Mouse (Mus musculus) monocyte, adult 2 months (primary cell): ENCODE data around the gene Aqp3.

Experiments
- DNase-seq, 2 experiments: peaks; one replicate each; pipeline ENCODE4 v3.0.0; 2022; ENCODE audit warnings: low spot score in 2 of 2, low read depth in 1 of 2

Gene Aqp3

DNA sequence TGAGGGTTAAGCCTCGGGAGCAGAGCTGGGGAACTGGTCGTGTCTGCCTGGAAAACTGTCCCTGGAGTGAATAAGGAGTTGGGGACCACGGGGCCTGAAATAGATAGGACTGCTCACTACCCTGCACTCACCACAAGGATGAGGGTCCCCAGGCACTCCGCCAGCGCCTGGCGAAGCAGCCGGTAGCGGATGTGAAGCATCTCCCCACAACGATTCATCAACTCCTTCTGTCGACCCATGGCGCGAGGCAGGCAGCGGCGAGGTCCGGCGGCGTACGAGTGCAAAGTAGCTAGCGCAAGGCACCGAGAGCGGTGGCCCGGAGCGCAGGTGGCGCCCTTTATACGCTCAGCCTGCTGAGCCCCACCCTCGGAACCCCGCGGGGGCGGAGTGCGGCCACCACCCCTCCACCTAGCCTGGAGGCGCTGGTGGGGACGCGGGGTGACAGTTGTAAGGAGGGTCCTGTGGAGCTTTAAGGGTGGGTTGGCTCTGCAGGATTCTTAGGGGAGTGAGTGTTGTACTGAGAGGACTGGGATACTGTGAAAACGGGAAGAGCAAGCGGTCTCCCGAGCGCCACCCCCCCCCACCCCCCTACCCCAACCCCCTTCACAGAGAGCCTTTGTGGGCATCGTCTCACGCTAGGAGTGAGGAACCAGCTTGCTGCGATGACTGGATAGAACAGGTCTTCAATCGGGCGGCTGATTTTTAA is at the start of gene Aqp3:
Gene Aqp3, minus strand, starts transcription at position 313 of the 706 bp plus-strand sequence.
- DNase-seq = no peak

DNA sequence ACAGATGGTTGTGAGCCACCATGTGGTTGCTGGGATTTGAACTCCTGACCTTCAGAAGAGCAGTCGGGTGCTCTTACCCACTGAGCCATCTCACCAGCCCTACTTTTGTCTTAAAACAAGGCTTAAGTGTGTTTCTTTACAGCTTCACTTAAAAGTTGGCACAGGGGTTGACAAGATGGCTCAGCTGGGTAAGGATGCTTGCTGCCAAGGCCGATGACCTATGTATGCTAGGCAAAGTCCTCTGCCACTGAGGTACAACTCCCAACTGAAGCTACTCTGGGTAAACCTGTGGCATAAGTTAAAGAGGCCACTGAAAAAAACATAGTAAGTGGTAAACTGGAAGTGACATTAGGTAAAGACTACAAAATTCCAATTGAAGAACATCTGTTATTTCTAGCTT is 44.6 kb upstream of the Aqp3 start:
- DNase-seq = no peak

DNA sequence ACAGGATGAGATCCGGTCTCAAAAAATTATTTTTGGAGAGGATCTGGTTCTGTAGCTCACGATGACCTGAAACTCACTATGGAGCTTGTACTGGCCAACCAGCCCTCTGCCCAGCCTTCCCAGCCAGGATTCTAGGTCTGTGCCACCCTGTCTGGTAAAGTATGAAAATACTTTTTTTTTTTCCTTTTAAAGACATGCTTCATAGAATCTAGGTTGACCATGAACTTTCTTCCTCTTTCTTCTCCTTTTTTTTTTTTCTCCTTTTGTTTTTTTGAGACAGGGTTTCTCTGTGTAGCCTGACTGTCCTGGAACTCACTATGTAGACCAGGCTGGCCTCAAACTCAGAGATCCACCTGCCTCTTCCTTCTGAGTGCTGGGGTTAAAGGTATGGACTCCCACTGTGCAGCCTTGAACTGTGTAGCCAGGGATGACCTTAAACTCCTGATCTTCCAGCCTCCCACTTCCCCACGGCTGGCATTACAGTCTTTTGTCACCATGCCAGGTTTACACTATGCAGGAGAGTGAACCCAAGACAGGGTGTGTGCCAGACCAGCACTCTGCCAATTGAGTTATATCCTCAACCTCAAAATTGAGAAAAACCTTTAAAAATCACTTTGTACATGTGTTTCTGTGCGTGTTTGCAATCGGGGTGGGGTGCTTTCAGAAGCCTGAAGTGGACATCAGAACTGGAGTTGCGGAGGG is 42.3 kb upstream of the Aqp3 start:
- no peak for DNase-seq

DNA sequence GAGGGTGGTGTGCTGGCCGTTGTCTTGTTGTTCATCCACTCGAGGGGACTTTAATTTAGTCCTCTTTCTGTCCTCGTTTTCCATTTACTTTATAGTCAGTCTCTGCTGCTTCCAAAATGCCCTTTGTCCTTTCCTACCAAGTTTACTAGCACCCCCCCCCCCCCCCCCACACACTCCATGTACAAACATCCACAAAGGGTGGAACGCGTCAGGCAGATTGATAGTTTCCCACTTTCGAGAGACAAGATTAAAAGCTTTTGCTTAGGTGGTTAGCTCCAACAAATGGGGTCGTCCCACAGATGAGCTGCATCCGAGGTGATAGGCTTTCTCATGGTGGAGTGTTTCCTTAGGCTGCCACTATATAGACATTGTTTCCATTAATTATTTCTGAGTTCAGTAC is 38.8 kb upstream of the Aqp3 start:
- no peak for DNase-seq

DNA sequence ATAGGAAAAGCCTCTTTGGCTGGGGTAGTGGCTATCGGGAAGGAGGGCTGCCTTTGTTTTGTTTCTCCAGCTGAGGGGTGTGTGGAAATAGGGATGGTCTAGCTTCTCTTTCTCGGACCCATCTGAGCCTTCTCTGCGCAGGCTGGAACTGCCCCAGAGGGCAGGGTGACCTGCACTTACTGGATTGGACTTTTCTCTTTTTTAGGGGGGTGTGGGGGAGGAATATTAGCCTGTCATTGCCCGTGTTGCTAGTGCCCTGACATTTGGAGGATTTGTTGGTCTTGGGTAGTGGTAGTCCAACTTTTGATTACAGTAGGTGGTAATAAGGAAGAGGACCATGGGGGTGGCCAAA is 38.4 kb upstream of the Aqp3 start:
- DNase-seq = no peak

DNA sequence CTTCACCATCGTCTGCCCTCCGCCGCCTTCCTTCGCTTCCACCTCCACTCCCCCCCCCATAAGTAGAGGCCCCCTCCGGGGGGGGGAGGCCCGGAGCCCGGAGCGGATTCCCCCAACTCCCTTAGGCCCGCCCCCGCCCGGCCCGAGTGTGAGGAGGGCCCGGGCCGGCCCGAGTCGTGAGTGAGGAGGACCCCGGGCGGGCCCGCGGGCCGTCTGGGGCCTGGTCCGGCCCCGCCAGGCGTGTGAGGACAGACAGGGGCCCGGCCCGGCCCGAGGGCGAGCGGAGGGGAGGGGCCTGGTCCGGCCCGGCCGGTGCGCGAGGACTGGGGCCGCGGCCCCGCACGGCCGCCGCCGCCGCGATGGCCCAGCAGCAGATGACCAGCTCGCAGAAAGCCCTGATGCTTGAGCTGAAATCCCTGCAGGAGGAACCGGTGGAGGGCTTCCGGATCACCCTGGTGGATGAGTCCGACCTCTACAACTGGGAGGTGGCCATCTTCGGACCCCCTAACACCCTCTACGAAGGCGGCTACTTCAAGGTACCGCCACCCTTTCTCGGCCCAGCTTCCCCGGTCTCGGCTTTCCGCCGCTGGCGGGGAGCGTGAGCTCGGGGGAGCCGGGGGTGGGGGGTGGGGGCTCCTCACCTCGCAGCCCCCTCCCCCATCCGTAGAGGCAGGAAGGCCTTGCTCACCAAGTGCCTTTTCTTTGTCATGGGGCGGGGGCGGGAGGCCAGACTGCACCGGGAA is 37.9 kb upstream of the Aqp3 start, which contains the start of gene Ube2r2:
Gene Ube2r2, plus strand, starts transcription at position 33 of the 743 bp plus-strand sequence.
- no peak for DNase-seq

DNA sequence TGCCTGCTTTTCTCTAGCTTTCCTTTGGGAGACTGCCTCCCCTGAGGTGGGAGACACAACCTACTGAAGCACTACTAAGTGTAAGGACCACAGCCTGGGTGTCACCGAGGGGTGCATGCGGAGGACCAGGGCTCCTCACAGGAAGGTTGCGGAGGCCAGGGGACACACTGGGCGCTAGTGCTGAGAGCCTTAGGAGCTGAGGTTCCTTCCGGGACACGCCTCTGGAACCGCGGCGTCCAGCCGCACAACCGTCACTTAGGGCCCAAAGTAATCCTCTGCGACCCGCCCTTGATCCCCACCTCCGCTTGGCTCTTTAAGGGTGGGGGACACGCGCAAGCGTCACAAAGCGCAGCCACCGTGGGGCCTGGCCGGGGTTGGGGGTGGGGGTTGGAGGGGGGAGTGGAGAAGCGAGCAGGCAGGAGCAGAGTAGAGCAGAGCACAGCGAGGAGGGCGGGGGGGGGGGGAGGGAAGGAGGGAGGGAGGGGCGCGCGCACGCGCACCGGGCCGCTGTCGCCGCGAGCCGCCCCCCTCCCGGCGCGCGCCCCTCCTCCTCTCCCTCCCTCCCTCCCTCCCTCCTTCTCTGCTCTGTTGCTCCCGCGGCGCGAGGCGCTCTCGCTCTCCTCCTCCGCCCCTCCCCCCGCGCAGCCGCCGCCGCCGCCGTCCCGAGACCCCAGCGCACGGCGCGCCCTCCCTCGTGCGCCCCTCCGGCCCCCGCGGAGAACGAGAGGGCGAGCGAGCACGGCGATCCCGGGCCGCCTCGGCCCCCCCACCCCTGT is 37.1 kb upstream of the Aqp3 start:
- DNase-seq = peak in 1 of 2 experiments; percentile 46

DNA sequence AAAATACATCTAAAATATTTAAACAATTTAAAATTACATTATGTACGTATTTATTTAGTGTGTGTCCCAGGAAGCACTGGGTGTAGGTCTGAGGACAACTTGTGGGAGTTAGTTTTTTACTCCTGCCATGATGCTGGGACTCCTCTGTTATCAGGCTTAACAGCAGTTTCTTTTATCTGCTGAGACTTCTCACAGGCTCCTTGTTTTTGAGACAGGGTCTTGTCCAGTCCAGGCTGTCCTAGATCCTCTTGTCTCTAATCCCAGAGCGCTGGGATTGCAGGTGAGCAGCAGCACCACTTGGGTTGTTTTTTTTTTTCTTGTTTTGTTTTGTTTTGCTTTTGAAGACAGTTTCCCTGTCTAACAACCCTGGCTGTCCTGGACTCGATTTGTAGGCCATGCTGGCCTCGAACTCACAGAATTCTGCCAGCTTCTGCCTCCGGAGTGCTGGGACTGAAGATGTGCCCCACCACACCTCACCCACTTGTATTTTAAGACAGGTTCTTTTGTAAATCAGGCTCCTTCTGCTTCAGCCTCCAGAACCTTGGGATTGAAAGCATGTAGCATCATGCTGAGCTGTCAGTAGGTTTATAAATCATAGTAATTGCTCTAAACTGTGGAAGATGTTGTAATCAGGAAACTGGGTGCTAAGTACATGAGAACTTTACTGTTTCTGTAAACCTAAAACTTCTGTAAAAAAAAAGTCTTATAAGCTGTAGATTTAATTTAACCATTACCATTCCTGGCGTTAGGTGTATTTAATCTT is 35.7 kb upstream of the Aqp3 start:
- no peak for DNase-seq

DNA sequence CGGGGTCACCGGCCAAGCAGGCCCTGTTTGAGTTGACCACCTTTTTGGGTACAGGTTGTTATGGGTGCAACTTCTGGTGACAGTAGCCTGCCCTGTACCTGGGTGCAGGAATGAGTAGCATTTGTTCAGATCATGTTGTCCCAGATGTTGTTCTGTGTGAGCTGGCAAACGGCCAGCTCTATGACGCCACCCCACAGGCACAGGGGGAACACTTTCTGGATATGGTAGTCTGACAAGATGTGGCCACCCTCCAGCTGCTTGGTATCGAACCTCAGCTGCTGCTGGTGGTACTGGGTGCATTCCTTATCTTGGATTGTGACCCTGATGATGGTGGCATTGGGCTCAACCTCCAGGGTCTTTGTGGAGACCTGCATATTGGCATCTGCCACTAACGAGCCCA is 34.5 kb upstream of the Aqp3 start:
- DNase-seq = no peak

DNA sequence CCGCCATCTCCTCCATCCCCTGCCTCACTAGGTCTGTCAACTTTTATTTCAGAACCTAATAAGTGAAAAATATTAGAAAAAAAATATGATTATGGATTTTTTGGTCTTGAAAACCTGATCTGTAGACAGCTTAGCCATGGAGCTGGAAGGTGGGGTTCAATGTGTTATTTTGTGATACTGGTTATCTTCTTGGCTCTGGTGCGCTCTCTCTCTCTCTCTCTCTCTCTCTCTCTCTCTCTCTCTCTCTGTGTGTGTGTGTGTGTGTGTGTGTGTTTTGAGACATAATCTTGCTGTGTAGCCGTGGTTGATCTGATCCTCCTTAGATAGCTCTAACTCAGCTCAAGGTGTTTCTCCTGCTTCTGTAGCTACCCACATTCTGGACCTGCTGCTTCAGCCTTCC is 31.9 kb upstream of the Aqp3 start:
- no peak for DNase-seq

DNA sequence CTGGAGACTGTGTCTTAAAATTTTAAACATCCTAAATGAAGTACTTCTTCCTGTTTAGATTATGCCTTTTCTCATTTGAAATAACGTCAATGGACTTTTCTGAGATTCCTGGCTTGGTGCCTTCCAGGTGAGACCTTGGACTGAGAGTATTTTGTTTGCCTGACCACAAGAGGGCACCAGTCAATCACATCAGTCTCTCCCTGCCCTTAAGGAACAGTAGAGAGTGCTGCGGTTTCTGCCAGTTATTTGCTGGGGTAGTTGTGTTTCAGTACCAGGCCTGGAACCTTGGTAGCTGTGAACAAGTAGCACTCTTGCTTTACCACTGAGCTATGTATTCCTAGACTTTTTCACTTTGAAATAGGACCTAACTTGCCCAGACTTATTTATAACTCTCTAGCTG is 31.4 kb upstream of the Aqp3 start:
- DNase-seq = peak in 1 of 2 experiments; percentile 37

DNA sequence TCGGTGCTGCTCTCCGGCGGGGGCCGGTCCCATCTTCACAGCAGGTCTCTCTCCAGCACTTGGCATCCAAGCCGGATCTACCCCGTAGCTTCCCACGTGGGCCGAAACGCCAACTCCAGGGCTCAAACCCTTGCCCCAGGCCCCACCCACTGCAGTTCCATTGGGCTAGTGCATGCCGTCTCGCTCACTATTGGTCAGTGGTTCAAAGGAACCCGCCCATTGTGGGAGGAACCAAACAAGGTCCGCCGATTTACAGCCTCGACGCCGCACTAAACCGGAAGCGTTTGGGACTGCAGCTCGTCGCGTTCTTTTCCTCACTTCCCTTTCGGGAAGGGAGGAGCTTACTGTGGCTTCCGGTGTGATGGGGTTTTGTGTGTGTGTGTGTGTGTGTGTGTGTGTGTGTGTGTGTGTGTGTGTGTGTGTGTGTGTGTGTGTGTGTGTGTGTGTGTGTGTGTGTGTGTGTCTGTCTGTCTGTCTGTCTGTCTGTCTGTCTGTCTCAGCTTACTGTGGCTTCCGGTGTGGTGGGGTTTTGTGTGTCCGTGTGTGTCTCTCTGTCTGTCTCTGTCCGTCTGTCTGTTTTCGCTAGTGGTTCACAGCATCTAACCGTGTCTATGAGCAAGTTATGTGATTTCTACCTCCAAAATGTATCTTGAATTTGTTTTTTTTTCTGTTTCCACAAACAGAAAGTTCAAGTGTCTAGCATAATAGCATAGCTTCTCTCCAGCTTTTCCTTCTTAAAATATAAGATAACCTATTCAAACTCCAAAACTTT is 26.4 kb upstream of the Aqp3 start, which contains the start of gene Nol6:
Gene Nol6, minus strand, starts transcription at position 276 of the 772 bp plus-strand sequence.
- DNase-seq = peak; percentile 95 to 98

DNA sequence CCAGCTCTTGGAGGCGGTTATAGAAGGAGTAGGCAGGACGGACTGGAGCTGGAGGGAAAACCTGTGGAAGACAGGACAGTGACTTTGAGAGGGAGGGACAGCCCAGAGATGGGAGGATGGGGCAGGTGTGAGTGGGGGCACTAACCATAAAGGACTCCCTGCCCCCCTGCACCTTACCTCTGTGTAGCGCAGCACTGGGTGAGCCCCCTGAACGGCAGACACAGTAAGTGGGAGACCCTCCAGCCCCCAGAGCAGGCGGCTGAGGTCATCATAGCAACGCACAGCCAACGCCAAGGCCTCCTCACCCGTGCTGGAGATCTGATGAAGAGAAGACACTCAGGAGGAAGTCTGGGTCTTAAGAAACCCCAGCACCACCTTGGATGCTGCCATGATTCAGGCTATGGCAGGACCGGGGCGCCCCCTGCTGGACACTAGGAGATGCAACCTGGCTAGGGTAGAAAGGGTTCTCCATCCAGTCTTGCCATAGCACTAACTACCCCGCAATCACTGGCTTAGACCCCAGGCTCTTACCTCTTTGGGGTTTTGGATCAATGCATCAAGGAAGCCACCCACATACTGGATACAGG is 20.8 kb upstream of the Aqp3 start:
- DNase-seq = peak in 1 of 2 experiments; percentile 50

DNA sequence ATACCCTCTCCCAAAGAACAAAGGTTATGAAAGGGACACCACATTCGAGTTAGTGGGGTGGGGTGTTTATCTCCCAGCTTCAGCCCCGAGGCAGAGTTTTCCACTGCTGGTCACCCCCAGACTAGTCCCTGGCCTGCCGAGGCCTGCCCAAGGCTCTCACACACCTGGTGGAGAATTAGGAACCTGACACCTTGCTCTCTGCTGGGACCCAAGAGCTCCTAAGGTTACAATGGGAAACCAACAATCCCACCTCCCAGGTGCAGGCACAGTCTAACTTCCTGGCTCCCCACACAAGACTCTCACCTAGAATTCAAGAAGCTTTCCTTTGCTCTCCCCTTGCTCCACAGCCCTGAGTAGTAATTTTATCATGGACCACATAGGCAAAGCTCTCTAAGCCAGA is 18.8 kb upstream of the Aqp3 start:
- DNase-seq = no peak

DNA sequence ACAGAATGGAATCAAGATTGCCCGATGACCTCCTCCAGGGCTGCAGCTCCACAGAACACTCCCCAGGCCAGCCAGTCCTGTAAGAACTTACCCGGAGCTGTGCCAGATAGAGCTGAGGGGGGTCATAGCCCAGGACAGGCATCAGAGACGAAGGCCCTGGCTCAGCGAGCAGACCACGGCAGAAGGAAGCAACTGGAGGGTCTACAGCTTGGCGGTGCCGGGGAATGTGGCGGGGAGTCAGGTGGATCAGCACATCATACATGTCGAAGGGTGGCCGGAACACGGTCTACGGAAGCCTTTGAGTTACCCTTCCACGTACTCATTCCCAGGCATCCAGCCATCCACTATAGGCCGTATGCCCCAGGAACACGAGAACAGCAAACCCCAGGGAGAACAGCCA is 17.8 kb upstream of the Aqp3 start:
- no peak for DNase-seq

DNA sequence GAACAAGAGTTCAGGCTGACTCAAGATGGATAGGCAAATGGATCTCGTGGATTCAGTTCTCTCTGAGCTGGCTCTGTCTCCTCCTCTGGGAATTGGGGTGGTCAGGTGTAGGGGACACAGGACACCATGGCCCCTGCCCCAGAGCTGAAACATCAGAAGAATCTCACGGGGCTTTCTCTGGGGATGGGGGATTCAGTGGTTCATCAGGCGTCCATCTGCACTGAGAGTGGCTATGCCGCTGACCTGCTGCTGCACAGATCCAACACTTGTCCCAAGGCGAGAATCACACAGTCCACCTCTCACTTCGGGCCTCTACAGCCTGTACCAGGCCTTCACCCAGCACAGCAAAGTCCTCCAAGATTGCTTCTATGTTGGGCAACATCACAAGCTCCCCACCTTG is 17.1 kb upstream of the Aqp3 start:
- DNase-seq = no peak

DNA sequence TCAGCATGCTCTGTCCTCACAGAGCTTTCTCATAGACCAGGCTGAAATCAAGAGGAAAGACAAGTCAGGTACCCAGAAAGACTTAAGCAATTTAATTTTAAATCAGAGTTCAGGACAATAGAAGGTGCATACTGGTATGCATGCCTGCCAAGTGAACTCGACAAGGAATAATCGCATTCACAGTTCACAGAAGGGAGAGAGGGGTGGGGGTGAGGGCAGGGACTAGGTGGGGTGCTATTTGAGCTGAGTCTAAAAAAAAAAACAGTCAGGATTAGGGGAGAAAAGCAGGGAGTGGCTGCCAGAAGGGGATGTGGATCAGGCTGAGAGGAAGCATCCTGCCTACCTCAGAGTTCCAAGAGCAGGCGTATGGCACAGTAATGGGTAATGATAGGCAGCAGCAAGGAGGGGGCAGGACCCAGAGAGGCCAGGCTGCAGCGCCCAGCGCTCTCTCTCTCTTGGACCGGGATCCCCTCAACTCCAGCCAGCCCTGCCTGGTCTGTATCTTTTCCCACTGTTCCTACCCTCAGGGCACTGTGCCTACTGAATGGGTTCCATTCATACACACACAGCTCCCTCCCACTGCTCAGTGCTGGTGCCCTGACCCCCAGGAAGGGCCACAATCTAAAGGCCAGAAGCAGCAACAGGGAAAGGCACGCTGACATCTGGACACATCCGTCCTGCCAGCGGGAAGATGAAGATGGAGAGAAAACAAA is 16.5 kb upstream of the Aqp3 start:
- no peak for DNase-seq

DNA sequence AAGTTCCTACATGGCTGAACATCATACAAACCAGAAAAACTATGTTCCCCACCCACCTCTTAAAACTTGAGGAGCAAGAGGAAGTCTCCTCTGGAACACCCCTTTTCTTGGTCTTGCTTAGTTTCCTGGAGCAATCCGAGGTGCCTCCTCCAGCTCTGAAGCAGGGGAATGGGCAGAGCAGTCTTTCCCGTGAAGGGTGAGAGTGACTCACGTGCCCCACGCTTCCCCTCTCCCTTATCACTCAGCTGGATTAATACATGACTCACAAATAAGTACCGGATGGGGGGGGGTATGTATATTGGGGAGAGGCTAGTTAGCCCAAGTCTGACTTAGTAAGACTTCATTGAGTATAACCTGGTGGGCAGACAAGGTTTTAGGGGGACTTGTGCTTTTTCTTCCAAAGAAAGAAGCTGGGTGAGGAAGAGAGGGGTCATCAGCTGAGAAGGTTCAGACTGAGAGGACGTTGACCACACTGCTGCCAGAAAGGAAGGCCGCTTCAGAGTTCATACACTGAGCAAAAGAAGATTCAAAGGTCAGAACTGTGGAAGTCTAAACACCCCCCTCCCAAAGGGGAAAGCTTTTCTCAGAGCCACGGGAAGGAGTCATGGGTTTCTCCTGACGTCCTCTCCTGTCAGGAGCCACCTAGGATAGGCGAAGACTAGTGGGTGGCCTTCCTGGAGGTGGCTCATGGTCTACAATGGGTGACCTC is 10.9 kb upstream of the Aqp3 start:
- no peak for DNase-seq
